Mouse (Mus musculus): ENCODE measurements around the gene Stom.

Stom gene

DNA sequence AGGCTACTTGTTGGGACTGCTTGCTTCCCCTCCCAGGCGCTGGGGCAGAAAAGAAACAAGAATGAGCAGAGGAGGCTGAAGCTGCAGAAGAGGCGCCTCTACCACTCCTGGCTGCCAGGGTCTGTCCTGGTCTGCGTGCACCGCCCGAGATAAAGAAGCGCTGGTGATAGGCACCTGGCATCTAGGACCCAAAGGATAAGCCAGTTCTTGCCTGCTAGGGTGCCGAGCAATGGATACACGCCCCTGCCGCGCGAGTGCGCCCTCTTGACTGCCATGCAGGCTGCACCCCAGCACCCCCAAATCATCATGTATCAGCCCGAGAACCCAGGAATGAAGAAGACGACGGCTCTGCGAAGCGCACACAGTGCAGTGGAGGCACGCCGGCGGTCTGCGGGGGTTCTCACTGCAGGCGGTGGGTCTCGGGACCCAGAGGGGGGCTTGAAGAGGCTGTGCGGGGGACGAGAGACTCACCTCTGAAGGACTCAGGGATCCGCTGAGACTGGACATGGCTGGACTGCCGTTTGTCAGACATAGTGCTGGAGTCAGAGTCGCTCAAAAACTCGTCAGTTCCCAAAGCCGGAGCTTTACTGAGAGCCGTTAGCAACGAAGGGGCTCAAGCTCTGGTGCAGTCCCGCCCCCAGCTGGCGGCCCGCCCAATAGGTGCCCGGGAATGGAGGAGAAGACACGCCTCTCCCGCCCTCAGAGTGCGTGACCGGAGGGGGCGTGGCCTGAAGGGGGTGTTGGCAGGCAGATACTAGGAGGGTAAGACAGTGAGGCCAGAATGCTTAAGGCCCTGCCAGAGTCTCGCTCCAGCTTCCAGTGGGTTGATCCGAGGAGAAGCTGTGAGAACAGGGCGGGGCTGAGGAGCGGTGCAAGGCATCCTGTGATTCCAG, at the start of gene Stom:
TSS of gene Stom (minus strand) at position 589 of the 893 bp plus-strand sequence.
- peak; percentile 98 for DNase-seq

DNA sequence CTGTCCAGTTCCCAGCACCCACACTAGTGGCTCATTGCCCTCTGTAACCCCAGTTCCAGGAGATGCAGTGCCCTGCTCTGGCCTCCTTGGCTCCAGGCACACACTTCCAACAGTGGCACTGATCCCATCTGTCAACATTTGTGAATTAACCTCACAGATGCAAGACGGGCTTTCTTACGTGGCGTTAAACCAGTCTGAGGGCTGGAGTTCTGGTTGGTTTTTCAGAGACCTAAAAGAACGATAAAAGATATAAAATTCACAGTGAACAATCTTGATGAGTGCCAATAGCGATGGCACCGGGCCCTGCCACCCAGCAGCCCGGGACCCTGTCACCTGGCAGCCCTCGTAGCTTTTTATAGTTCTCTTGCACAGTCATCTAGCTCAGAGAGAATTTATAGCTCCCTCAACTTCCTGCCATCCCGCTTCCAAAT, 48.7 kb upstream of the Stom start:
- no peak for DNase-seq

DNA sequence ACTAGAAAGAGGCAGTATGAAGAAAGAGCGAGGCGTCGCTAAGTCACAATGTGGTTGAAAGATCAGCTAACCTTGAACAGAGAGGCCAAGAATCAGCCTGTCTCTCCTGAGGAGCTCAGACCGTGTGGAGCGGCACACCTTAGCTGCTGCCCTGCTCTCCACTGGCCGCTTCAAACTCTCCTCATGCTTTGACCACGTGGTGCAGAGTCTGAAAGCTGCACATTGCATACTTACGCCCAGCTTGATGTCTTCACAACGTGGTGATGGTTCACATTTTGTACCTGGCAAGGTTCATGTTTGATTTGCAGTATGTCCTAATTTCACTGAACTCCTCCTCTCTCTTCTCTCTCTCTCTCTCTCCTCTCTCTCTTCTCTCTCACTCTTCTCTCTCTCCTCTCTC, 42.5 kb upstream of the Stom start:
- DNase-seq: no peak

DNA sequence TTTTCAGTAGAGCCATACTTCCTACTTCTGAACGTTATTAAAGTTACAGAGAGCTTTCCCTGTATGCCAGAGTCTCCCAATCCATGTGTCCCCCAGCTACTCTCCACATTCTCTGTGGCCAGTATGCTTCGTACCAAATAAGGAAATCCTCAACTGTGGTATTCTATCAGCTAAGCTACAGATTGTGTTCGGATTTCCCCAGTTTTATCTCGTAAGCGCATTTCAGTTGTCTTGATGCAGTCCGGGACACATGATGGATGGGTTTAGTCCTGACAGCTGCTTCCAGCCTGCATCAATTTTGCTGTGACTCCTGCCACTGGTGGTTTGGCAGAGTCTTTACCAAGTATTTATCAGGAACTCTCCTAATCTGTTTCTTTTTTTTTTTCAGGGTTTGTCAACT, 40.8 kb upstream of the Stom start:
- no peak for DNase-seq

DNA sequence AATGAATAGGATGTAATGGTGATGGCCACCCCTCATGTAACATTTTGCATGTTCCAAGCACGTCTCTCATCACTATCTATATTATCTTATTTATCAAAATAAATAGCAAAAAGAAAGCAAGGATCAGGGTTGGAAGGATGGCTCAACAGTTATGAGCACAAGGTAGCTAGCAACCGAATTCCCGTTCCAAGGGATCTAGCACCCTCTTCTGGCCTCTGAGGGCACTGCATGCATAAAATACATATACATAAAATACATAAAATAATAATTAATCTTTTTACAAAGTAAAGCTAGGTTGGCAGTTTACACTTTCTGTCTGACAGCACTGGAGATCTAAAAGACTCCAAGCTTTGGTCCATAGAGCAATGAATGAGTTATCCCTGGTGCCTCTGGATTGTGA, 36.2 kb upstream of the Stom start:
- DNase-seq: no peak

DNA sequence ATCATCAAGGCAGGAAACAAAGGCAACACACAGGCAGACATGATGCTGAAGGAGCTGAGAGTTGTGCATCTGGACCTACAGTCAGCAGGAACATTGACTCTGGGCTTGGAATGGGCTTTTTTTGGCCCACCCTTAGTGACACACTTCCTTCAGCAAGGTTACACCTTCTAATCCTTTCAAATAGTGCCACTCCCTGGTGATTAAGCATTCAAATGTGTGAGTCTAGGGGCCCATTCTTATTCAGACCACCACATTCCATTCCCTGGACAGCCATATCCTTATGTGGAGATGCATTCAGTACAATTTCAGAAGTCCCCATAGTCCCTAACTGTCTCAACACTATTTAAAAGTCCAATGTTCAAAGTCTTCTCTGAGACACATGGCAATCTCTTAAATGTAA, 33.9 kb upstream of the Stom start:
- DNase-seq: no peak

DNA sequence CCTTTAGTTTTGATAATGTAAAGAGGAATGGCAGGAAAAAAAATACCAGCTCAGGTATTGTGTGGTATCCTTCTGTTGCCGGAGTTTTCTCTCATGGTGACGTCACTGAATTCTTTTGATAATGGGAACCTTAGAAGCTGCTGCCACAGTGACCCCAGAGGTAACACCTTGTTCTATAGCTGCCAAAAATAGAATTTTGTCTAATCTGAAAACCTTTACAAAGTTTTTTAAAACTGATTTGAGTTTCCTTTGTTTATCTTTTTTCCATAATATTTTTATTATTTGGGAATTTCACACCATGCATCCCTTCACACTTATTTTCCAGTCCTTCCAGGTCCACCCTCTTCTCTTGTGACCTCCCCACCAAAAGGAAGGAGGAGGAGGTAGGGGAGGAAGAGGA, 30.9 kb upstream of the Stom start, which contains the start of gene 4930568D16Rik:
TSS of gene 4930568D16Rik (minus strand) at position 101 of the 400 bp plus-strand sequence.
- no peak for DNase-seq

DNA sequence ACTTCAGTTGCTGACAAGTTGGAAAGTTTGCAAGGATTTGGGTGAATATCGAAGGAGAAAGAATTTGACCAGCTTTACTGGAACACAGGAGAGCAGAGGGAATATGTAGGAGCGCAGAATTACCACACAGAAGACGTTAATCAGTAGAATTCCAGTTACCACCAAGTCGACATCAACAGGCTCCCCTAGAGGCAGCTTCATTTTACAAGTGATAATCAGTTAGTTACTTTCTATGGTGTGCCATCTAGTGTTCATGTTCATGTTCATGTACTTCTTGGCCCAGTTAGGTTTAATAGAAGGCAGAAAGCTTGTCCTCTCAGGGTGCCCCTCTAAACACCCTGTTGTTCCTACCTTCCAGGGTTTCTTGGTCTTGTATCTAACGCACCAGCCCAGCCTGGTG, 12.4 kb upstream of the Stom start:
- DNase-seq: no peak

DNA sequence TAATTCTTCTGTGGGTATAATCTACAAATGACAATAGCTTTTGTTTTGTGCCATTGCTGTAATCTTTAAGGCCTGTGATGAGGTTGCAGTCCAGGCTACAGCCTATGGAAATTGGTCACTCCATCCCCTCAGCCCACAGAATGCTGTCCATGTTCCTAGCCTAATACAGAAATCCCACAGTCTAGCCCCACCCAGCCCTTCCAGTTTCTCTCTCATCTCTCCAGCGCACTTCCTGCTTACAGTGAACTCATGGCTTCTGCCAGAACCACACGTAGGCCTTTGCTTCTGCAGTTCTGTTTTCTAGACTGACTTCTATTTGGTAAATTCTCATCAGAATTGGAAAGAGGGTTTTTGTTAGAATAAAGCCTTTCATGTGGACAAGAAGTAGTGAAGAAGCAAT, 9.2 kb upstream of the Stom start:
- no peak for DNase-seq

DNA sequence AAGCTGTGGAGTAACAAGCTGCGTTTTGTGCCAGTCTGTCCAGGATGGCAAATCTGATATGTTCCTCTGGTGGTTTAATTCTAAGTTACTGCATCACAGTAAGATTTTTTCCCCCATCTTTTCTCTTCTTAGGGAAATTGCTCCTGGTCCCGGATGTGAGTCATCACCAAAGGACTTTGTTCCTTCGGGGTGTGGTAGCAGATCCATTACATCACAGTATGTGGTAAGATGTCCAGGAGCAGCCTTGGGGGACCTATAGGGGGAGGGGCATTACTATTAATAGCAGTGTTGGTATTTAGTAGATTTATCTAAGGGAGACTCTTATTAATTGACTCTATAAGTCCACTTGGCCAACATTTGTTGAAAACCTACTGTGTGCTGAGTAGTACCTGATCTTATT, 5.8 kb upstream of the Stom start:
- DNase-seq: no peak

DNA sequence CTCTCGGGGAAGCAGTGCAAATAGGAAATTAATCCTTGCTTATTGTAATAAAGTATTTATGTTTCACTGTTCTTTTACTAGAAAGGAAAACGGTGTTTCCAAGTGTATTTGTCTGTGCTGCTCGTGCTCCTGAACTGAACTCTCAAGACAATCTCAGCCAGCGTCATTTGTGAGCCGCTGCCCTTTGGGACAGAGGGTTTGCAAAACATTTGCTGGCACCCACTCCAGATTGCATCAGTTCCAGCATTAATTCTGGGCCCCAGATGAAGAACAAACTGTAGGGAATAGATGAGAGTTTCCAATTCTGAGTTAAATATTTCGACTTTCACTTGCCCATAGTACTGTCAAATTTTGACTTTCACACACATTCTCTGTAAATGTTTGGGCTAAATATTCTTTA, 1.9 kb upstream of the Stom start:
- no peak for DNase-seq

DNA sequence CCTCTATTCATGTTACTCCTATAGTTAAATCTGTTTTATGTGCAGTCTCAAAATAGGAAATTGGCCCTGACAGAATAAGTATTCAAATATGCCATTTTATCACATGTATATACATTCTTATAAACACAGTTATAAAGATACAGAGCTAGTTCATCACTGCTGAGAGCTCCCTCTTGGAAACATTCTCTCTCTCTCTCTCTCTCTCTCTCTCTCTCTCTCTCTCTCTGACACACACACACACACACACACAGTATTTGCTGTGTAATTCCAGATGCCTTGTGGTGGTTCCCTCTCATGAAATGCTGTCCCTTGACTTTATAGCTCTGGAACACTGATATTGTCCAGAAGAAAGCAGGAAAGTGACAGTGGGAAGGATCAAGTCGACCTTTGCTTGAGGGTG, 1.3 kb upstream of the Stom start:
- DNase-seq: no peak

DNA sequence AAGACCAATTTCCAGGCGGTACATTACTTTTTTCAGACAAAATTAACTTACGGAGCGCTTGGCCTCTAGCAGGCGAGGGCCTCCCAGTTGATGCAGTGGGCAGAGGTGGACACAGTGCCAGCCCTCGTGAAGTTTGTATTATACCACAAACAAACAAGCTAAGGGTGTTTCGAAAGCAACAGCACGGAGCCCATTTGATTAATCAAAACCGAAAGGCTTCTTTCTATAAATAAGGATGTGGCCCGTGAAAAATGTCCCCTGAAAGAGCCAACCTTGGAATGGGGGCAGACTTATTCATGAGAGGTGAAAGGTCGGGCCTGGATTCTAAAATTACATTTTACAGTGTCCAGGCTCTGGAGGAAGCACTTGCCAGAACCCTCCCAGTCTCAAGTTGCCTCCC, 643 bp upstream of the Stom start:
- DNase-seq: no peak

DNA sequence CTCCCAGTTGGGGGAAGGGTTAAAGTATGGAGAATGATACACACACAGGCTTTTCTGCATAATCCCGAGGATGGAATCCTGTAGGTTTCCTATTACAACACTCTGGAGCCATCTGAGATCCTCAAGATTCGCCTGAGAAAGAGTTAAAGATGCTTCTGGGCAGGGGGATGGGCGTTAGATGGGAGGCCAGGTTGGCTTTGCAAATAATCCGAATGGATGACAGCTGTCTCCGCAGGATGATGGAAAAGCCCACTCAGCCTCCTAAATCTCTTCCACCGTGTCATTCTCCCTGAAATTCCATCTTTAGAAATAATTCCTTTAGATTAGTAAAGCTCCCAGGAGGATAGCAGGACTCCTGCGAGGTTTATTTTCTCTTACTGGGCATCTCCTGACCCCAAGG, 1.2 kb downstream of the Stom start:
- no peak for DNase-seq

DNA sequence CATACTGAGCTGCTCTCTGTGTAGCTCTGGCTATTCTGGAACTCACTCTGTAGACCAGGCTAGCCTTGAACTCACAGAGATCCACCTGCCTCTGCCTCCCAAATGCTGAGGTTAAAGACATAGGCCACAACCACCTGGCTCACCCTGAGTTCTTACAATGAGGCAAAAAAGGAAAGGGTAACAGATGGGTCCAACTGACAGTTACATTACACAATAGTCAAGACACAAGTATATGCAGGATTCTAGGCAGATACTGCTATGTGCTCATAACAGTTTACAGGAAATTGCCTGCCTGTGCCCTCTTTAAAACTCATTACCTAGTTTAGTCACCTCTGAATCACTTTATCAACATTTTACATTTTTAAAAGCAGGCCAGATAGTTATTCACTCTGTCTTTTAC, 3.1 kb downstream of the Stom start:
- no peak for DNase-seq

DNA sequence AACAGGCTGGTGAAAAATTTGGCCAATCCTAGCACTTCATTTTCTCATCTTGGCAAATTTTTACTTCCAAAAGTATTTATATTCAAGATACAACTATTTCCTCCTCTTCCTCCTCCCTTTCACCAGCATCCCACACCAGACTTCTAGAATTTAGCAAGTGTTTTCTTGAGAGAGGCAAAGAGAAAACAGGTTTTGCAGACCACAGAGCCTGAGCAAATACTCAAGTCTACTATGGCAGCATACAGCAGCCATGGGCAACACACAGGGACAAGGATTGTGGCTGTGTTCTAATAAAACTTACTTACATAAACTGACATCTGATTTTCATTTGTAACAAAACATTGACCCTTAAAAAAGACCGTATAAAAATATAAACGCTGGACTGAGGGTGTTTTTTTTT, 5.6 kb downstream of the Stom start:
- DNase-seq: no peak

DNA sequence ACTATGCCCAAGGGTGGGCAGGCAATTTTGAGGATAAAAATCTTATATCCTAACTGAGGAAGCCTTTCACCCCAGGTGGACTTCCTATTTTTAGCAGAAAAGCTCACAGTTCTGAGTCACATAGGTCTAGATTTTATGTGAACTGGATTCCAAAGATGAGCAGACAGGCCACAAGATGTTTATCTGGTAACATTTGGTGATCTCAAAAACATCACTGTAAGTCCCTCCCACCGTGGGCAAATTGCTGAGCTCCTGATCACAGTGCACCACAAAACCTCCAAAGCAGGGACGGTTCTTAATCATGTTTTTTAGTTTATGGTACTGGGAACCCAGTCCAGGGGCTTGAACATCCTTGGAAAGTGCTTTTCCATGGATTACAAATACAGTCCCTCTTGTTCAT, 7.7 kb downstream of the Stom start:
- DNase-seq: no peak

DNA sequence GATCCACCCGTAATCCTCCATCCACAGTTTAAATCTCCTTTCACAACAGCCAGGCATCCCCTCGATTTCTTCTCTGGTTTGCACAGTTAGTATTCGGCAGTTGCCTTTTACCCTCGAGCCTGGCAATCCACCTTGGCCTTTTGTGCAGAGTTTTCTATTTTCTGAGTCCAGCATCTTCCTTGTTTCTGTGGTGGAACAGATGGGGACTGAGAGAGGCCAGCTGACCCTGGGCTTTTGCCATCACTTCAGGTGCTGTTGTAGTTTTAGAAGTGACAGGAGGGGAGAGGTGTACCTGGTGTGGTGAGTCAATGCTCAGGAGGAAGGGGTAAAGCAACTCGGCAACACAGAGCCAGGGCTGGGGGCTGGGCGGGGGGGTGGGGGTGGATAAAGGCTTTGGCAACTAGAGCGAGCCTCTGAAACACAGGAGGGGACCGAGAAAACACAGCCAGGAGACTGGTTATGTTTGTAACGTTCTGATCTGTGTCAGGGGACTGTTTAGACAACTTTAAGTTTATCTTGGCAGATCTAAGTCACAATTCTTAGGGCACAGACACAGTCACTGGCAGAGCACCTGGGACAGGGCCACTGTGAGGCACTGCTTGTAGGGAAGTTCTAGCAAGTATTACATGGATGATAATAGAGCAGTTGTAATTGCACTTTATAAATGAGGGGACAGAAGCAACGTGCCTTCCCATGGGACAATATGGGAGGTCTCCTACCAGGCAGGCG, 8.5 kb downstream of the Stom start:
- DNase-seq: peak; percentile 85

DNA sequence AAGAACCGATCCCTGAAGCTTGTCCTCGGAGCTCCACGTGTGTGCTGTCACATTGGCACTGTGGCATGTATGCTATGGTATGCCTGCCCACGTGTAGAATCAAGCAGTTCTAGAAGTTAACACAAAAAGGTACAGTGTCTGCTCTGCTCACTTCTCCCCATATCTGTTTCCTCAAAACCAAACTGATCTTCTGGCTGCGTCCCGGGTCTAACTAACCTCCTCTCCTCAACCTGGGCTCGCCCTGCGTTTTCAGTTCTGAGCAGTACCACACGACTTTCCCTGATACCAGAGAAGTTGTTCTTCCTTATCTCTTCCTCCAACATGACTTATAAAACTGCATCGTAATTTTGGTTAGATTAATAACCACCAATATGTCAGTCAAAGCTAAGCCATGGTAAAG, 9.2 kb downstream of the Stom start:
- no peak for DNase-seq

DNA sequence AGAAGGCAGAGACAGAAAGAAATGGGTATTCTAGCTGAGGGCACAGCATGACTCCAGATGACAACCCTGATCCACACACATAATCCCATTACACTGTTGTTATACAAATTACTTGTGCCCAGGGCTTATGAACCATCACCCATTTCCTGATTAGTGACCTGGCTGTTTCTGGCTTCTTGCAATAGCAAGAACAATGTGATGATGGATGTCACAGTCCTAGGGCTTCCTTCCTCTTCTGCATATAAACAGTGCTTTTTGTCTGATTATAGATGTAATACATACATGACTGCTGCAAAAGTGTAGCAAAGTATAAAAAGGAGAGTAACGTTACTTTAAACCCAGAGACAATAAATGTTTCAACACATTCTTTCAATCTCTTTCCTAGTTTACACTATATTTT, 9.8 kb downstream of the Stom start:
- no peak for DNase-seq

DNA sequence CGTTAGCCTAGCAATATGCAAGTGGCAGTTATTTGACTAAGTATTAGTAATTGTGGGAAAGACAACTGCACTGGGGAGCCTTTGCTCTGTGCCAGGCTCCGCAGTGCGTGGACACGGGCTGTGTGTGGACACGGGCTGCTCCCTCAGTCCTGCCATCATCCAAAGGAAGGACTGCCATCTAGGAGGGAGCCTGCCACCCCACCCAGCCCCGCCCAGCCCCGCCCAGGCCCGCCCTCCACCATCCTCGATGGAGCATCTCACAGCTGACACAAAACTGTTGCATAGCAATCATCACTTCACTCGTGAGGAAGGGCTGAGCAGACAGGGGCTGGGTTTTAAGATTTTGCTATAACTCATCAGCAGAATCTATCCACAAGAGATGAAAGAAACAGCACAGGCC, 10.8 kb downstream of the Stom start:
- no peak for DNase-seq

DNA sequence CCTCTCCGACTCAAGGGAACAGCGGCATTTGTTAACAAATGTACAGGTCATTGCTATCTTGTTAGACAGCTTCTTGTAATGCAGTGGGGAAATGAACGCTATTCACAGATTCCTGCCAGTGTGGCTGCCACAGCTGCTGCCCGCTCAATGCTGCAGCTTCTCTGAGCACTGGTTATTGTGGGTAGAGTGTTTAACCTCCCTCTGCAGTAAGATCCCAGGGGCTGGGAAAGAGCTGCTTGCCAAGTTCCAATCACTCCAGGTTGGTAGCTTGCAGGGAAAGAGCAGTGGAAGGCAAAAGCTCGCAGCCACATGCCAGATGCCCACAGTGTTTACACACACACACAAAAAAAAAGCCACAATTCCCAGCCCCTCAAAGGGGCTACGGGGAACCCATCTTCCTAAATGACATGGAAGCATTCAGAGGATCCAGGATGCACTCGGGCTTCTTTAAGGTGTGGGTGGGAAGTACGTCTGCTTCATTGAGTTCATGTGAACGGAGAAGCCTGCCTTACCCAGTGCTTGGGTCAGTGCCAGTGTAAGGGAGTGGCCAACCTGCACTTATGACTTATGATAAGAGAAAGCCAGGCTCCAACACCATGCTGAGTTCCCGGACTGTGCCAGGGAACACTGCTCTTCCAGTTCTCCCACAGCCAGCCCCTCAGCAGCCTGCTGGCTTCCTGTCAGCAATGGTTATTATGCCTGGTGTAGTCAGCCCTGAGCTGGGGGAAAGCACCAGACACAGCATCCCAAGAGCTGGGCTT, 14.2 kb downstream of the Stom start:
- DNase-seq: peak; percentile 81

DNA sequence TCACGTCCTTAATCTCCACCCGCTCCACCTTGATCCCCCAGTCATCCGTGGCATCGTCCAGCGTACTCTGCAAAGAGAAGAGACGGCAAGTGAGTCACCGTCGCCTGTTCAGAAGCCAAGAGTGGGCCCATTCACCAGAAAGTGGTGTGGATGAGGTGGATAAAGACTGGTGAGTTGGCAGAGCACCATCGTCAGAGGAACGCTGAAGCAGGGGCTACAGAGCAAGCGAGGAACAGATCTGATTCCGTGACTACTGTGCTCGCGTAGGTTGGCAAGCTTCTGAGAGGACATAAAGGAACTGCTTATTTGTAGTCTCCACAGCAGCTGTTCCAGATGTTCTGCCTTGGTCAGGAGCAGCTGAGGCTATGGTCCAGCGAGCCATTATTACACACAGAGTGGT, 16.4 kb downstream of the Stom start:
- DNase-seq: no peak

DNA sequence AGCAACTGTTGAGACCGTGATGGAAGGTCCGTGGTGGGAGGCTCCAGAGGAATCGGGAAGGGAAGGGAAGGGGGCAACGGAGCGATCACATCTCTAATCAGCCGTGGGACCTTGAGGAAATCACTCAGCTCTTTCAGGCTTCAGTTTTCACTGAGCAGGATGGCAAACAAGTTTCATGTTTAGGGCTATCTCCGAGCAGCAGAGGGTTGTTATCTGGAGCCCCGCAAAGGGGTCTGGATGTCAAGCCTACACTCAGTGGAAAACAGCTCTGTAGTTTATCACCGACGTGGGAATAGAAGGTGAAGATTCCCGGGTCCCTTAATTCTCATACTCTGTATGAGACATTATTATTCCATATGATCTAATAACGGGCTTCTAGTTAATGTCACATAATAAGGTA, 18.4 kb downstream of the Stom start:
- DNase-seq: no peak
